Mouse (Mus musculus) T-helper 2 cell (primary cell): ENCODE data around the gene Dcakd.

Experiments used
- in situ Hi-C: fragments of 300-600 bp; cut with MboI, MseI; formaldehyde crosslinking; loops from one replicate; pipeline ENCODE4 v1.15.1; 2025; ENCODE audit warnings: high pct_unique_total_duplicates

Dcakd gene

DNA sequence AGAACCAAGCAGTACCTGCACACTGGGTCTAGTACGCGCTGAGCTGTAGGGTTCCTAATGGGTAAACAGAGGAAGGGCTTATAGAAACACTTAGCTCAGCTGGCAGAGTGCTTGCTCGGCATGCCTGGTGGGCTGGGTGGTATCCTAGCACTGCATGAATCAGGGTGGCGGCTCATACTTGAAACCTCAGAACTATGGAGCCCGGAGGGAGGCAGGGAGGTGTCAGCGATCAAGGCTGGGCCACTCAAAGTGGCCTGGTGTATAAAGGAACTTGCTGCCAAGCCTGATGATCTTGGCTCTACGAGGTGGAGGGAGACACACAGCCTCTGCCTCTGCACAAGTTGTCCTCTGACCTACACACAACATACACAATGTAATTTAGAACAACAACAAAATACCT is 19.6 kb downstream of the Dcakd start:
- in situ Hi-C loops = no loop called here

DNA sequence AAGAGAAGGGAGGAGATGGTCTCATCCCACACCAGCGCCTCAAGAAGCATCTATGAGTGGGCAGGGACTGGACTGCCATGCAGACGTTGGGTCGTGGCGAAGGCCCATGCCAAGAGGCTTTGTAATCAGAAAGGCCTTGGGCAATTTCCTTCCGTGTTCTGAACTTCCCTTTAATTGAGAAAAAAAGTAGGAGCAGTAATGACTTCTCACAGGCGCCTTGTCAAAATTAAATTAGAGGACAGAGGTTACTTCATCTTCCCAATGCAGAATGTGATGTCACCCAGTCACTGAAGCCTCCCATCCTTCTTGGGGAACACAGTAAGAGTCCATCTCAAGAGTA is 21.2 kb downstream of the Dcakd start:
- in situ Hi-C loops = no loop called here

DNA sequence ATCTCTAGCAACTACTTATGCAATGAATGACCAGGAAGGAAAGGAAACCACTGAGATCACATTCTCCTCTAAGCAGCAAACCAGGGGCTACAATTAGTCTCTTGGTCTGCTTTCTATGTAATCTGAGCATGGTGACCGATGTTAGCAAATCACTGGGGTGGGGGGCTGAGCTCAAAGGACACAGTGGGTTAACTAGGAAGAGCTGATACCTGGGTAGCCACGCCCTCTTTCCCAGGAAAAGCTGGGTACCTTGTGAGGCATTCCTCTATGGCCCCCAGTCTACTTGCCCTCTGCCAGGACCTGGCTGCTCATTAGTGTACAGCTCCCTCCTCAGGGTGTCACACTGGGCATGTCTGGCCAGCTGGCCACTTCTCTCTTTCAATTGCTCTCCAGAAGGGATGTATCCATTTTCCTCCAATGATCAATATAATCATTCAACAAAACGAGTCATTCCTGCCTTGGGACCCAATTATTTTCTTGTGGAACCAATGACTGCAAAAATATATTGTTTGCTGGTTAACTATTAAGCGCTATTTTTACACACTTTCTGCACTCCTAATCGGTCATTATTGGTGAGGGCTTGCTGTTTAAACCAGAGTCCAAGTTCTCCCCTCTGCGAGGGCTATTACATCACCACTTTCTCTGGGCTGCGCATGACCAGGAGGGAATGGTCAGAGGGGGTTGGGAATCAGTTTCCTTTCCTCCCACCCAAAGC is 21.7 kb downstream of the Dcakd start:
- in situ Hi-C loops = no loop called here

DNA sequence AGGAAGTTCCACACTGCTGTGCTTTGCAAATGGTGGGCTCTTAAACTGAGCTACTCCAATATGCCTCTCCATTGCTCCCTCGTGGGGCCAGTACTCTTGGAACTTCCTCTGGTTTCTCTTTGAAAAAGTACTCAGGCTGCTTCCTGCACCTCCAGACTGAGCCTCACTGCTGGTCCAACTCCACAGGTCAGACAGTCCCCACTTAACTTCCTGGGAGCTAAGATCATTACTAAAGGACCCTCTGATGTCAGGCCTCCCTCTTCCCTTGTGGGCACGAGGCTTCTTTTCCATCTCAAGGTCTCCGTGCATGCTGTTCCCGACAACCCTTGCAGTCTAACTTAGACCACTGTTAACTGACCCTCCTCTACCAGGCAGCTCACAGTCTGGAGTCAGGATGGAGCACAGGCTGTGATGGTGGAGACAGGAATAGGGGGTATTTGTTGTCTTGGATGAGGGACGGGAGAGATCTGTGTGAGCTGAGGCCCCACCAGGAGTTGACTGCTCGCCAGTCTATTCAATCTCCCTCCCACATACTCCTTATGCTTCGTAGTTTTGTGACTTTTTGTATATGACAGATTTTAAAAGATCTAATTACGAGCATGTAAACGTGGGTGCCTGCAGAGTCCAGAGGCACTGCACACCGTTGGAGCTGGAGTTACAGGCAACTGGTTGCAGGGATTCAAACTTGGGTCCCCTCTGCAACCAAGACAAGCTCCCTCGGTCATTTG is 22.7 kb downstream of the Dcakd start:
- in situ Hi-C loops = no loop called here

DNA sequence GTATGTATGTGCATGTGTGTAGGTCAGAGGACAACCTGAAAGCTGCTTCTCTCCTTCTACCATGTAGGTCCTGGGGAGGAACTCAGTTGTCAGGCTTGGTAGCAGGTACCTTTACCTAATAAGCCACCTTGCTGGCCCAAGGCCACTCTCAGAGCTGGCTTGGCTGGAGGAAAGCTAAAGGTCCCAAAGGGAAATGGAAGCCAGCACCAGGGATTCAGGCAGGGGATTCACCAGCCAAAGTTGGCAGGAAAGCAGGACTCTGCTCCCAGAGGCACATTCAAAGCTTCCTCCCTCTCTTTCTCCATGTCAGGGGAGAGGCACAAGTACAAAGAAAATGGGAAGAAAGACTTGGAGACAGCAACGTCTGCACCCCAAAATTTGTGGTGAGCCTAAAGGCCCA is 23.3 kb downstream of the Dcakd start:
- in situ Hi-C loops = no loop called here

DNA sequence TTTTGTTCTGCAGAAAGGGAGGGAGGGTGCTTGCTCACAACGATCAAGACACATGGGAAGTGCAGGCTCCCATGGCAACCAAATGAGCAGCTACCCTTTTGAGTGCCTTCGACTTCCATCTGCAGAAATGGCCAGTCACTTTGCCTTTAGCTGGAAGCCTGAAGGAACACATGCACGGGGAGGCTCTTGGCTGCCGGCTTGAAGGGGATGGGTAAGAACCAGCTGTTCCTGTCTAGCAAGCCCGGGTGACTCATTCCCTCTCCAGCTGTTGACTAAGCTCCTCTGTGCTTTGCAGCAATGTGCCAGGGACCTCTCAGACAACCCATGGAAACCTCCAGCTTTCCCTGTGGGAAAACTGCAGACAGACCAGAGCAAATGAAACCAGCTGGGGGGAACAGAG is 24.9 kb downstream of the Dcakd start:
- in situ Hi-C loops = no loop called here

DNA sequence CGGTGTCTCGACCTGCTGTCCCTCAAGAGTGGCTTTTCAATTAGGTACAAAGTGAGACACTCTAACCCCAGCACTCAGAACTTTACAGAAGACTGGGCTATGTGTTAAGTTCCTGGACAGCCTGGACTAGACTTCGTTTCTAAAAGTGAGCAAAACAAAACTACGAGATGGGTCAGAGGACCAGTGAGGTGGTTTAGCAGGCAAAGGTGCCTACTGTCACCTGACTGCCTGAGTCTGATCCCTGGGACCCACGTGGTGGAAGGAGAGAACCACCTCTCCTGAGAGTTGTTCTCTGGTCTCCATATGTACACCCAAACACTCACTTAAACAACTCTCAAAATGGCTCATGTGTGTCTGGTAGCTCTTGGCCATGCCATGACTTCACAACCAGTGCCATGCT is 27.1 kb downstream of the Dcakd start:
- in situ Hi-C loops = no loop called here

DNA sequence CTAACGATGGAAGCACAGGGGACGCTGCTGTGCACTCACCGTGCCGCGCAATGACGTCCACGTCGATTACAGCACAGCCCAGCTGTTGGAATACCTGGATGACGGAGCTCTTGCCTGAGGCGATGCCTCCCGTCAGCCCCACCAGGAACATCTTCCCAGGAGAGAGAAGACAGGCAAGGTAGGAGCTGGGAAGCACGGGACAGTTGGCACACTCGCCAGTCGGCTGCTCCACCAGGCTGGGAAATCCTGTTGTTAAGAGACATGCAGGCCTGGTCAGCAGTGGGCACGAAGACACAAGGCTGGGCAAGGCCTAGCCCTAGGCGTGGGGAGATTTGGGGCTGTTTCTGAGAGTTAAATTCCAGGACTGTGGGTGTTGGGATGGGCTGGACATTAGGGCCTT is 28.0 kb downstream of the Dcakd start:
- in situ Hi-C loops = no loop called here

DNA sequence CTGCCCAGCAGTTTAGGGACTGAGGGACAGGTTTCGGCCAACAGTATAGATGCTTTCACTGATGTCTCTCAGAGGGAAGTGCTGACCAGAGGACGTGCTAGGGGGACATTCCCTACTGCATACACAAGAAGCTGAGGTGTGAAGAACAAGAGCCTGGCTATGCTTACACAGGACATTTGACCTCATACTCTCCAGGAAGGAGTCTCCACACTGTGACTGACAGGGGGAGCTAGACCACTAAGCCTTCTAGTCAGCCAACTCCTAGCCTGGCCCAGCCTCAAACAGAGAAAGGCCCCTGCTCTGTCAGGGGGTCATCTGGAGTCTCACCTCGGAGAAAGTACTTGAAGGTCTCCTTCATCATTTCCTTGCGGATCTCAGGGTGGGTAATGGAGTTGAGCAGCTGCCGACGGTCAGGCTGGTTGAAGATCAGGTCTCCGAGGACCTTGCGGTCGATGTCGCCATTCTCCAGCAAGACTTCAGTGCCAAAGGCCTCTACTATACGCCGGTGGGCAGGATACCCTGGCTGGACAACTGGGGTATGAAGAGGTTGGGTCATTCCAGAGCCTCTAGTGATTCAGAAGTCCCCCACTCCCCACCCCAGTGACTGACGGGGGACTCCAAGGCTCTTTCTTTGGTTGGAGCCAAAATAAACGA is 28.7 kb downstream of the Dcakd start:
- in situ Hi-C loops = no loop called here

DNA sequence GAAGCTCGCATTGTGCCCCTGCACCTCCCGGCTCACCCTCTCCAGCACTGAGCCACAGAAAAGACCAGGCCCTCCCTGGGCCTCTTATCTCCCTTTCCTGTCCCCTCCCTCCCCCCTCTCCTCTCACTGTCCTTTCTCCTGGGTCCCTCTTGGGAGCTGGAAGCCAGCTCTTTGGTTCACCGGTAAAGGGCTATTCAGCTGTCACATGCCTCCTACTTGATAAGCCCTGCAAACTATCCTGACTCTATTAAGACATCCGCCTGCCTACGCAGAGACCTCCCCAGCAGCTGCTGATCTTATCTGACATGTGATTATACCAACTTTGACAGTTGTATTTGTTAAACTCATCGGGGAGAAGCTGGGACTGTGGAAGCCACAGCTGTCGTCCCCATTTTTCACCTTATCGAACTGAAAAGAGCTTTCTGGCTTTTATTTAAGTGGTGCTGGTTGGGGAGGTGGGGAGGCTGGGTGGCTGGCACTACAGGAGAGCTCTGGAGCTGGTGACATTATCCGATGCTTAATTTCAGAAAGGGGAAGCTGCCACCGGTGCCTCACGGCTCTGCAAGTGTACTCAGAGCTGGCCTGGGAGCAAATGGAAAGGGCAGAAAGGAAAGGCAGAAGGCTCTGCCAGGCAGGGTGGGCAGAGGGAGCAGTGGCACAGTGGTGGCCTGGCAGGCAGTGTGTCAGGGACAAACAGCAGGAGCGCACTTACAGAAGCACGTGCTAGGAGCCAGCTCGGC is 29.4 kb downstream of the Dcakd start:
- in situ Hi-C loops = no loop called here

DNA sequence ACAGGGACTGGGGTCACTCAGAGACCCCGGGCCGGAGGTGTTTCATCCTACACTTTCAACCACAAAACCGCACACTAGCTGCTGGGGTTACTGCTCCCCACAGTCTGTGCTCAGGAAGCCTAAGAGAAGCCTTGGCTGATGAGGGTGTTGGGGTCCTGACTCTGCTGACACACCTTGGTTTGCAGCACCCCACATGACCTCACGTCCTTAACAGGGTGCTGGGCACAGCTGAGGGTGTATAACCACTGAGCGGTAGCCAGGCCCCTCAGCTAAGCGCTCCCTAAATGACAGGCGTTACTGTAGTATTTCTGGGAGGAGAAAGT is 29.9 kb downstream of the Dcakd start:
- in situ Hi-C loops = no loop called here

DNA sequence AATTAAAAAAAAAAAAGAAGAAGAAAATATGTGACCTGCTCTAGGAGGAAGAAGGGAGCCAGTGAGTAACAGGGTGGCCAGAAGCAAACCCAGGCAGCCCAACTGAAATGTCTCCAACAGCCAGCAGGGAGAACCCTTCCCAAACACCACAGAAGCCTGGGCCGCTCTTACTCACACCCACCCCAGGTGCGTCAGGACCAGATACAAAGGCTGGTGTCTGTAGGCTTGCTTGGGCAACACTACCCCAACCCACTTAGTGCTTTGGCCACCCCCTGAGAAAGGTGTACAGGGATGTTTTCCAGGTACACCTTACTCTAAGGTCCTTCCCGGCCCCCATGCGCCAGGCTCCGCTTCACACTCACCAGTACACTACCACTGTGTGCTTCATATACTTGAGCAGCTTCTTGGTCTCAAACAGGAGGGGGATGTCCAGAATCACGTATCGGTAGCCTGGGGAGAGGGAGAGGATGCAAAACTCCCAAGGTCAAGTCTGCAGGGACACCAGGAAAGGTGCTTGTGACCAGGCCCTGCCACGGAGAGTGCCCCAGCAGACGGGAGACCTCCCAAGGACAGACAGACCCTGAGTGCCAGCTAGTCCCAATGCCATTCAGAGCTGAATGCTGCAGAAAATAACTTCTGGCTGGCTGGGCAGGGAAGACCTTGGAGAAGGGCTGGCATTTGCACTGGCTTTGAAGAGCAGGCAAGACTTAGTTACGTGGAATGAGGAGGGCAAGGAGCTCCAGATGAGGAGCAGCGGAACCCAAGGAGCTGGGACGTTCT is 31.0 kb downstream of the Dcakd start:
- in situ Hi-C loops = no loop called here

DNA sequence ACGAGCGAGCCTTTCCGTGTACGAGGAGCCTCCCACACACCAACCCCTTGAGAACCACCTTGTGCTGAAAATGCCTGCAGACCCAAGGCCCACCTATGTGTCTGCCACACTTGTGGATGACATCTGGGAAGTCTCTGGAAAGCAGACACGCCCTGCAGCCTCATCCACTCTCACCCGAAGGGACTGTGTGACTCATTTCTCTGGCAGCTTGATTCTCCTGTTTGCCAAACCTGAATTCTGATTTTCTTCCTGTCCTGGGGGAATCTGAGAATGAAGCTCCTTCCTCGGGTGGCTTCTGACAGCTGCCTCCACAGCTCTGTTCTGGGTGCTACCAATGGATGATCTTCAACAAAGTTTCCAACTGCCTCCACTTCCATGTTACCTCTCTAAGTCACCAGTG is 31.7 kb downstream of the Dcakd start:
- in situ Hi-C loops = no loop called here

DNA sequence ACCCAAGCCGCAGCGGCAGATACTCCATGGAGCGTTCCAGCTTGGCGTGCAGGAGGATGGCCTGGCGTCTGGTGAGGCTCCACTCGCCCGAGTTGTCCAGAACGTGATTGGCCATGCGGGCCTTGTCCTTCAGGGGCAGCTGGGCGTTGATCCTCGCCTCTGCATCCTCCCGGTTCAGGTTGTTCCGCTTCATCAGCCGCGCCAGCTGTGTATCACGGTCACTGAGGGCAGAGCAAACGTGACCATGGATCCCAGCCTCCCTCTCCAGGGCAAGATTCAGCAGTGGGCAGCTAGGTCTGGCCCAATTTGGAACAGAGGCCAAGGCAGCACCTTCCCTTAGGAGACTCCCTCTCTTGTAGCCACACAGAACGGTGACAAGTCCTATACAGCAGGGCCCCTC is 33.2 kb downstream of the Dcakd start:
- in situ Hi-C loops = loop anchor here (5.0 kb wide), 2 partner anchors 103 to 228 kb away; no protein-coding TSS in a partner anchor

DNA sequence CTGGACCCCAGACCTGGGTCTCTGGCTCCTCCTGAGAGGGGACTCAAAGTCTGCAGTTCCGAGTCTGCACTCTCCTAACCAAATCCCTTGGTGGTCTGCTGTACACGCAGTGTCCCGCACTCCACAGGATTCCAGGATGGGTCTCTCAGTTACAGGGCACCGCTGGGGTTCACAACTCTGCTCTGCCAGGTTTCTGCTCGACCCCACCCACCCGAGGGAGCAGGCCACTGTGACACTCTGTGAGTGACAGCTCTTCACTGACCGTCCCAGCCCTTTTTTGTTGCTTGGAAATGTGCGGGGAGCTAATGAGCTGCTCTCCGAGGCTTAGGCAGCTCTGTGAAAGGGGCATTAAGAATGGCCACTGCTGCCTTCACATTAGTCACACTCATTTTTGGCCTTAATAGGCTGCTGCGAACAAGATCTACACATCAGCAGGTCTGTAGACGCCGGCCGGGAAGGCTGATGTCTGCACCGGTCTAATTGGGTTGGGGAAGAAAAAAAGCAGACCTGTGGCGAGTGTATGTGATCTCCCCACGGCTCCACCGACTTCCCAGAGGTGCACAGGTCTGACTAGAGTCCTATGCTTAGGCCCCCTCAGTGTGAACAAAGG is 34.6 kb downstream of the Dcakd start:
- in situ Hi-C loops = loop anchor here (5.0 kb wide), 2 partner anchors 101 to 226 kb away; no protein-coding TSS in a partner anchor

DNA sequence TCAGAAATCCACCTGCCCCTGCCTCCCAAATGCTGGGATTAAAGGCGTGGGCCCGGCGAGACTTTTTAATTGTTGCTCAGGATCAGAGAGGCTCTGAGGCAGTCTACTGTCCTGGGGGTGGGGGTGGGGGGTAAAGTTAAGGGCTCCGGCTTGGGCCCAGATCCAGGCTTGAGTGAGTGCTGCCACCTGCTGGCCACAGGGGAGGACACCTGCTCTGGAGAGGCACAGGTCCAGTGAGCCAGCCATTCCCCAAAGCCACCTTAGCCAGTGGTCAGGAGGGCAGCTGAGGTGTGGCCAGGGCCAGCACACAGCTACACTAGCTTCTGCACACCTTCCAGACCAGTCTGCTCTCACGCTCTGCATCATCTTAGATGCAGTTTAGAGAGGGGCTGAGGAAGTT is 35.2 kb downstream of the Dcakd start:
- in situ Hi-C loops = loop anchor here (5.0 kb wide), 2 partner anchors 101 to 226 kb away; no protein-coding TSS in a partner anchor

DNA sequence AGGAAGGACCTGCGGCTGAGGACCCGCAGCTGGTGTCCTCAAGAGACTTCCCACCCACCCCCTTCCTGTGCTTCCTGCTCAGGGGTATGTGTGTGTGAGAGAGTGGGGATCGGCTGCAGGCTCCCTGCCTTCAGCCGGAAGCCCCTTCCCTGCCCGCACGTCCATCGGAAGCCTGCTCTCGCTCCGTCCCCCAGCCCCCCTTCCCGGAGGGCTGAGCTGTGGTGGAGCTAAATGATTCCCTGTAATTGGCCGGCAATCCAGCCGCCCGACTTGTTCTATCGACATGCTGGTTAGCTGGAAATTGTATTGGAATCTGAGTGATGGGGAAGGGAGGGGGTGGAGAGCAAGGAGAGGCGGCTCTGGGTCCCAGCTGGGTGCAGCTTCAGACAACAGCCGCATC is 36.5 kb downstream of the Dcakd start:
- in situ Hi-C loops = loop anchor here (5.0 kb wide), 2 partner anchors 99 to 224 kb away; no protein-coding TSS in a partner anchor

DNA sequence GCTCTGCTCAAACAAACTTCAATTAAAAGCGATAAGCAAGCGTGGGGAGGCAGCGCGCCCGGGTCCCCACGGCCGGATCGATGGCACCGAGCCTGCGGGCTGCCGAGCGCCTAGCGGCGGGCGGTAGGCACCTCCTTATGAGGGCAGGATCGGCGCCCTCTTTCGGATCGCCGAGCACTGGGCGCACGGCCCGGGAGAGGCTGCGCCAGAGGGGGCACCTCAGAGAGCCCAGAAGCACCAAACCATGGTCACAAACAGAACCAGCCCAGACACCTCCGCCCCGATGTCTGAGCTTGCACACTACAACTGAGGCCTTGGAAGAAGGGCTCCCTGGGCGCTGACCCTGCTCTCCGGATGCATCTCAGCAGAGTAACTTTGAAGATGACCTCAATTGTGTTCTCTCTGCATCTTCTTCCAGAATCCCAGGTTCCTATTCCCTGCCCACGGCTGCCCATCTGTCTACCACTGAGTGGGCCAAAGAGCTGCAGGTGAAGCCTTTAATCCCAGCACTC is 37.9 kb downstream of the Dcakd start:
- in situ Hi-C loops = loop anchor here (5.0 kb wide), 2 partner anchors 98 to 223 kb away; no protein-coding TSS in a partner anchor

DNA sequence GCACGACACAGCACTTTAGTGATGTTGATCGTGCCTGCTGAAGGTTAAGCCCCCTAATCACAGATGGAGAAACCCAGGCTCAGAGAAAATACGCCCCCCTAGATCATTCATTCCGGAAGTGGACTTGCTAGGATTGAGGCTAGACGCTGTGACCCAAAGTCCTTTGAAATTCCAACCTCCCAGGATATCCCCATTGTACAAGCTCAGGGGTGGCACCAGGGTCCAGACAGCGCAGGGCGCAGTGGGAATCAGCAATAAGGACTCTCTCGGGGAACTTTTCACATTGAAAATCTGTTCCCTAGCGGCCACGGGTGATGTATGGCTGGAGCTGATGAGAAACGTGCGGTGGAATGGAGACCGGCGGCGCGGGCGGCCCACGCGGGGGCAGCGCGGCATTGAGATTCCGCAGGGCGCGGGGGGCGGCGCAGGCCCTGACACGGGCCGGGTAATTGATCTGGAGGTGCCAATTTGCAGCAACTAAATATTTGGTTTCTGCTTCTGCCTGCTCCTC is 38.4 kb downstream of the Dcakd start:
- in situ Hi-C loops = loop anchor here (5.0 kb wide), 2 partner anchors 97 to 222 kb away; no protein-coding TSS in a partner anchor

DNA sequence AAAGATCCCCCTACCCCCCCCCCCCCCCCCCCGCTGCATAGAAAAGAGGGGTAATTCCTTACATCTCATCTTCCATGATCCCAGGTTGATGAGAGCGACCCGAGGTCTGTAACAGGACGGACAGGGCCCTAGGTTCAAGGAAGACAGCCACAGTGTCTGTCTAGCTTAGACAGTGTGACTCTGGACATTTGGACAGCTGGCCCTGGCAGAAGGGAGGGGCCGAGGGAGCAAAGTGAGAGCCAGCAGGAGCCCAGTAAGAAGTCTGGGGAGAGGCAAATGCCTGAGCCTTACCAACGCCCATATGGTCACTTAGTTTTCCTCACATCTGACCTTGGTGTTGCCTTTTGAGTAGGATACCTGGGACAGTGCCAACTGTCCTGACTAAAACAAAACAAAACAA is 43.0 kb downstream of the Dcakd start:
- in situ Hi-C loops = no loop called here
